Mouse (Mus musculus) kidney, postnatal 0 days (tissue): ENCODE measurements around the gene Nudt16. TPM values are rescaled to one million over a fixed set of nuclear protein-coding genes. Genes with fewer than 3 reads are reported as not detected.
"Not testable (repeated sequence)": the region's sequence is repeated elsewhere in the genome, so short reads cannot be mapped to it uniquely, and the experiment has no call there.

Source experiments
- ATAC-seq: fragments of 200-750 bp; cut with Nextera tagmentation; replicated peaks from 2 replicates; pipeline ENCODE4 v1.8.0; 2017; ENCODE audit warnings: low read depth, moderate number of reproducible peaks, moderate TSS enrichment, moderate library complexity; ENCODE audit not compliant: low FRiP score
- DNase-seq: peaks from one replicate; pipeline ENCODE4 v3.0.0-alpha.2; 2016; ENCODE audit warnings: low spot score
- H3K27ac ChIP-seq: fragments of 300-500 bp; sonication (generic); 2 replicates; pipeline ENCODE4 v1.5.1; 2014; ENCODE audit warnings: mild to moderate bottlenecking
- H3K27me3 ChIP-seq: fragments of 300-500 bp; sonication (generic); 2 replicates; pipeline ENCODE4 v1.6.1; 2014; ENCODE audit warnings: low read length, mixed read lengths; ENCODE audit not compliant: insufficient read depth
- H3K36me3 ChIP-seq: fragments of 300-500 bp; sonication (generic); 2 replicates; pipeline ENCODE4 v1.6.1; 2014; ENCODE audit warnings: low read length, mixed read lengths; ENCODE audit not compliant: insufficient read depth
- H3K4me1 ChIP-seq: fragments of 300-500 bp; sonication (generic); replicated peaks from 2 replicates; pipeline ENCODE4 v1.6.1; 2014; ENCODE audit warnings: antibody characterized with exemption, low read length, mixed read lengths; ENCODE audit not compliant: insufficient read depth
- H3K4me2 ChIP-seq: fragments of 300-500 bp; sonication (generic); 2 replicates; pipeline ENCODE4 v1.6.1; 2014; ENCODE audit warnings: mild to moderate bottlenecking, low read length, moderate library complexity, mixed read lengths
- H3K4me3 ChIP-seq: fragments of 300-500 bp; sonication (generic); replicated peaks from 2 replicates; pipeline ENCODE4 v1.5.1; 2014; ENCODE audit warnings: low read depth, low read length
- H3K9ac ChIP-seq: fragments of 300-500 bp; sonication (generic); 2 replicates; pipeline ENCODE4 v1.6.1; 2014; ENCODE audit warnings: low read depth, low read length
- H3K9me3 ChIP-seq: fragments of 300-500 bp; sonication (generic); replicated peaks from 2 replicates; pipeline ENCODE4 v1.6.1; 2016; ENCODE audit warnings: low read length, inconsistent platforms, mixed read lengths
- CTCF ChIP-seq: IDR thresholded peaks from 2 replicates; pipeline ENCODE4 v1.5.1; 2016; ENCODE audit warnings: antibody characterized with exemption, low read depth, mild to moderate bottlenecking, moderate library complexity
- WGBS: fragments of 180-500 bp; shearing (Covaris S2); extraction: QIAGEN DNeasy Blood & Tissue Kit; methylation state at CpG from one replicate; pipeline ENCODE4 v1.1.7; 2014; 5-methylcytosine and 5-hydroxymethylcytosine counted together
- polyA plus RNA-seq: library from polyadenylated mRNA; unstranded; fragments of >200 nt; fragmentation: Nextera tagmentation; extraction: Ambion mirVana; gene quantifications from 2 replicates; pipeline ENCODE4 v1.2.1, GENCODE M21; 2015

Nudt16 gene
- 14.1 and 14.7 TPM in 2 replicates for polyA plus RNA-seq

DNA sequence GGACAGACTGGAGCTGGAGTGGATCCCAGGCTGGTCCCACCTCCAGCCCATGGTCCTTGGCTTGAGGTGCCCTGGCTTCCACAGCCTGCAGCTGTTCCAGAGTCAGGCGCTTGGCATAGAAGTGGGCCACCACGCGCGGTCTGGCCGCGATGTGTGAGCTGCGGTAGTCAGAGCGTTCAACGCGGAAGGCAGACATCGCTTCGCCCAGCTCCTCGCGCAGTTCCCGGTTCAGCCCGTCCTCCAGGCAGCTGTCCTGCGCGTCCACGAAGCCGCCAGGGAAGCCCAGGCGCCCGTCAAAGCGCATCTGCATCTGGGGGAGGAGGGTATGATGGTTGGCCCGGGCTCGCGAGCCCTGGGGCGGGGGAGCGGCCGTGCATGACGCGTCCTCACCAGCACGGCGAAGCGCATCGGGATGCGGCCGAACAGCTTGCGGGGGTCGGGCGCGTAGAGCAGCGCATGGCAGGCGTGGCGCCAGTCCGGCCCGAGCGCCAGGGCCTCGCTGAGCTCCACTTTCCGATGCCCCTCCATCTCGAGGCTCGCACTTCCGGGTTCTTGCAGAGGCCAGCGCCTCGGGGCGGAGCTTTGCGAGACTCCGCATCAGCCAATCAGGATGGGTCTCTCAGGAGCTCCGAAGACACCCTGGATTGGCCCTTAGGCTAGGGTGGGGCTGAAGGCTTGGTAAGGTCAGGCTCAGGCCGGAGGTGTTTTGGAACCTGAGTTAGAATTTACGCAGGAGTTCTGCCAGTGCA, at the start of gene Nudt16:
TSS of gene Nudt16 (minus strand) at position 572 of the 749 bp plus-strand sequence.
- DNase-seq (peak; percentile 93), ATAC-seq (peak; percentile 97)

DNA sequence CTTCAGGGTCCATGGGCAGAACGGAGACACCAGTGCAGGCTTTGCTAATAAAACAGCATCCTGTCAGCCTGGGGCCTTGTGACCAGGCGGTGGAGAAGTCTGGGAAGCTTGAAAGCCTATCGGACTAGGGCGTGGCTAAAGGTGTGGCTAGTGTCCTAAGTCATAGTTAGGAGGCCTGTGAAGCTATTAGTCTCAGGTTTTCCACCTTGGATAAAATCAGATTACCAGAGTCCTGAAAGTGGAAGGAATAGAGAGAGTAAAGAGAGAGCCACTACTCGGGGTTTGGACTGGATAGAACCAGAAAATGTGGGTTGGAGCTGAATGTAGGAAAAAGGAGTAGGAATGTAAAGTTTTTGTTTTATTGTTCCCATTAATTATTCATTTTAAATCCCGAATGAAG, 13.4 kb upstream of the Nudt16 start, which contains the start of gene 1700080E11Rik:
TSS of gene 1700080E11Rik (minus strand) at position 101 of the 400 bp plus-strand sequence.
- no peak for ATAC-seq

More for the DNA sequence above, at the start of gene Nudt16:
- no peak for TF ChIP-seq CTCF
- Histone ChIP-seq H3K36me3 (no peaks in the 10 kb centered on the region), H3K27me3 (no peaks in the 10 kb centered on the region), H3K4me3 (peak within 1 kb of the TSS; percentile 73), H3K9ac (peak within 1 kb of the TSS; percentile 63), H3K4me1 (no peaks in the 10 kb centered on the region), H3K9me3 (no peaks in the 10 kb centered on the region), H3K4me2 (peak within 1 kb of the TSS; percentile 82), H3K27ac (peak within 1 kb of the TSS; percentile 75)
- under 1% methylated on average over 60 of the region's 60 CpGs for WGBS

DNA sequence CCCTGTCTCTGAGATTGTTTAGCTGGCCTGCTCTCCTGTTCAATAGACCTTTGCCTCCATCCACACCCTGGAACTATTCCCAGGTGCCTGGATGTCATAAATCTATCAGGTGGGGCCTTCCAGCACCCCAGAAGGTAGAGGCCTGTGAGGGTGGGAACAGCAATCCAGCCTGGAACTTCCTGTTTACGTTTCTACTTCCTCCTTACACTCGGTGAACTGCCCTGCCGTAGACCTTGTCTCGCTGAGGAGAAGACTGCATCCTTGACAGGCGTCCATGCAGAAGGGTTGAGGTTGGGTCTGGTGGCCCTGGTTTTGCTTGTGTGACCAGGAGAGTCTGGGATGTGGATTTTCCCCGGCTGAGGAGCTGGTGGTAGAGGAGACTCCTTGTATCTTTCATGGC, 7.6 kb upstream of the Nudt16 start:
- Histone ChIP-seq H3K9me3 (no peaks in the 10 kb centered on the region), H3K27ac (no peak overlapping the region), H3K4me3 (no peak overlapping the region), H3K36me3 (no peaks in the 10 kb centered on the region), H3K27me3 (no peaks in the 10 kb centered on the region), H3K4me1 (no peaks in the 10 kb centered on the region), H3K4me2 (no peak overlapping the region), H3K9ac (no peak overlapping the region)
- no peak for DNase-seq
- ATAC-seq, result no peak
- 54% methylated on average over 6 of the region's 6 CpGs for whole genome bisulfite sequencing
- no peak for TF ChIP-seq CTCF

More for the DNA sequence above, 13.4 kb upstream of the Nudt16 start, which contains the start of gene 1700080E11Rik:
- no peak within 1 kb of the TSS for H3K9ac ChIP-seq
- H3K27me3 ChIP-seq, result no peaks in the 10 kb centered on the region
- H3K36me3 ChIP-seq, result no peaks in the 10 kb centered on the region
- TF ChIP-seq CTCF, result no peak
- H3K4me3 ChIP-seq, result no peak within 1 kb of the TSS
- no peak for DNase-seq
- no peak within 1 kb of the TSS for H3K27ac ChIP-seq
- H3K4me1 ChIP-seq, result no peaks in the 10 kb centered on the region
- H3K4me2 ChIP-seq, result no peak within 1 kb of the TSS
- 80% methylated on average over 6 of the region's 6 CpGs for WGBS
- H3K9me3 ChIP-seq, result no peaks in the 10 kb centered on the region

DNA sequence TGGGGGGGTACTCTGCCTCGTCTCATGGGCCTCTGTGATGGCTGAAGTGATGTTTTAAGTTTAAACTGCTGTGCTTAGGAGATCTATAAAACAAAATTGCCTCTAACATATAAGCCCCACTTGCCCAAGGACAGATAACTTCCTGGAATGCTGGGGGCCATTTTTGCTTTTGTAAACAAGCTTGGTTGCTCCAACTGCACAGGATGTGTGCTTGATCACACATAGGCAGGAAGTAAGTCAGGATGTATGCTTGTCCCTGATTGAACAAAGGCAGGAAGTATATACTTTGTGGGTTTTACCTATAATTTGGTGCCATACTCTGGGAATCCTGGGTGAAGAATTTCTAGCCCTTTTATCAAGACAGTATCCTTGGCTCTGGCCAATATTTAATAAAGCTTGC, 4.8 kb upstream of the Nudt16 start:
- TF ChIP-seq CTCF, result no peak
- Histone ChIP-seq H3K36me3 (no peaks in the 10 kb centered on the region), H3K9ac (no peak overlapping the region), H3K4me2 (no peak overlapping the region), H3K9me3 (no peaks in the 10 kb centered on the region), H3K27ac (no peak overlapping the region), H3K4me3 (no peak overlapping the region), H3K27me3 (no peaks in the 10 kb centered on the region), H3K4me1 (no peaks in the 10 kb centered on the region)
- ATAC-seq (no peak), DNase-seq (peak; percentile 0)
- WGBS, result 39% methylated on average over 1 of the region's 1 CpGs

DNA sequence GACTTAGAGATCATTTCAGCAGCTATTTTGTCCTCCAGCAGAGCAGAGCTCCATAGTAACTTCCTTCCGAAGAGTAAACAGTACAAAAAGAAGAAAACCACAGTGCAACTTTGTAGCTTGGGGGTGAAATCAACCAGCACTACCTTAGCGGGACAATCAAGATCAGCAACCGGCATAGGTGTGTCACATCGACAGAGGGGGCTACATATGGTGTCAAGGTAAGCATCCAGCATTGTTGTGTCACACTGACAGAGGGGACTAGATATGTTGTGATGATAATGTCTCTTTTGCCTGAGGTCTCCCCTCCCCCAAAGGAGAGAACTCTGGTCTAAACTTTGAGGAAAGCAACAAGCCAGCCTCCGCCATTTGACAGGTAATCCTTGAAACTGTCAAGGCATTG, 2.9 kb upstream of the Nudt16 start:
- Histone ChIP-seq H3K9me3 (no peaks in the 10 kb centered on the region), H3K4me1 (no peaks in the 10 kb centered on the region), H3K27me3 (no peaks in the 10 kb centered on the region), H3K36me3 (no peaks in the 10 kb centered on the region), H3K4me2 (no peak overlapping the region), H3K27ac (no peak overlapping the region), H3K9ac (no peak overlapping the region), H3K4me3 (no peak overlapping the region)
- ATAC-seq (no peak), DNase-seq (no peak)
- 84% methylated on average over 5 of the region's 5 CpGs for whole genome bisulfite sequencing
- TF ChIP-seq CTCF, result no peak

DNA sequence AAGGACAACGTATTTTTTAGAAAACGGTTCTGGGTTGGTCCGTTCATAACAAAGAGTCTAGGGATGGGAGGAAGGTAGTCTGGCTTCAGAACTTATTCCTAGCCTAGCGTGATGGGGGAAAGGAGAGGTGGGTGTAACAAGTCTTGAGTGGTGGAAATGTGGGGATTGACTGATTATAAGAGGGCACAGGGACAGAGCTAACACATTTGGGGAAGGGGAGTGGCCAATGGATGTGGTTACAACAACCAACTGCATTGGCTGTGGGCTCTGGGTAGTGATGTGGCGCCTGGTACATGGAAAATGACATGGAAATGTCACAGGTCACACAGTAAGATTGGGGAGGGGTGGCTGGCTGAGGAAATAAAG, 361 bp upstream of the Nudt16 start:
- no peaks in the 10 kb centered on the region for H3K36me3 ChIP-seq
- H3K4me2 ChIP-seq, result peak overlapping the region; percentile 82
- no peaks in the 10 kb centered on the region for H3K27me3 ChIP-seq
- H3K27ac ChIP-seq, result no peak overlapping the region
- no peak for DNase-seq
- 21% methylated on average over 5 of the region's 5 CpGs for WGBS
- peak; percentile 21; the same call in 1 of the 2 replicates for ATAC-seq
- H3K9ac ChIP-seq, result no peak overlapping the region
- no peaks in the 10 kb centered on the region for H3K4me1 ChIP-seq
- no peaks in the 10 kb centered on the region for H3K9me3 ChIP-seq
- peak overlapping the region; percentile 73 for H3K4me3 ChIP-seq
- TF ChIP-seq CTCF, result no peak

DNA sequence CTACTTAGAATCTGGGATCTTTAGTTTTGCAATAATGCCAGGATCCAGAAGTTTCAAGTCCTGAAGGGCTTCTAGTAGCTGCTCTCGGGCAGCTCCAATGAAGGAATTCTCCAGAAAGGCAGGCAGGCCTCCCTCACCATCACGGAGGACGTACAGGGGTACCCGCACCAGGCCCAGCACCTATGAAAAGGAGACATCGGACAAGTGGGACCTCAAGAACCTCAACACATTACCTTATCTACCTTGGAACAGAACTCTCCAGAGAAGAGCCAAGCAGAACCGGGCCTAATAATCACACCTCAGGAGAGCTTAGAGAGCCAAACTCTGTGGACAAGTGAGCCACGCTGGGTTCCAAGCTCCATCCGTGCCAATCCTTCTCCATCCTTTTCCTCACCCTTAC, 1.3 kb downstream of the Nudt16 start:
- ATAC-seq (no peak), DNase-seq (no peak)
- TF ChIP-seq CTCF, result no peak
- Histone ChIP-seq H3K27me3 (no peaks in the 10 kb centered on the region), H3K9ac (no peak overlapping the region), H3K4me1 (no peaks in the 10 kb centered on the region), H3K27ac (no peak overlapping the region), H3K4me2 (no peak overlapping the region), H3K36me3 (no peaks in the 10 kb centered on the region), H3K4me3 (no peak overlapping the region), H3K9me3 (no peaks in the 10 kb centered on the region)
- 94% methylated on average over 8 of the region's 8 CpGs for WGBS

DNA sequence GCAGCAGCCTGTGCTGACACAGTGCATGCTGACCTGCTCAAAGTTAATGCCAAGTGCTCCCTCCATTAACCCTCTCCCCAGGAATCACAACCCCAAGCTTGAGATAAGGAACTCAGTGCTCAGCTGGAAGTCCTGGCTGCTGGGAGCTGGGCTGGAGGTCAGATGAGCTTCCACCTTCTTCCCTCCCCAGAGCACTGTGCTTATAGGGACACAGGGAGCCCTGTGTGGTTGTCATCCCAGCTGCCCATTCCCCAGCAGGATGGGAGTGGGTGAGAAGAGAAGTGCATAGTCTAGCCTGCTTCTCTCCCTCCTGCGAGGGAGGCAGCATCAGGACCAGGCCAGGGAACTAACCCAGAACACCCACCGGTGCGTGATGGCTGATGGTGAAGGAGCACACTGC, 6.4 kb downstream of the Nudt16 start:
- not testable (repeated sequence) for H3K4me1 ChIP-seq, H3K9ac ChIP-seq, H3K27me3 ChIP-seq, DNase-seq, H3K9me3 ChIP-seq, ATAC-seq, H3K36me3 ChIP-seq, H3K27ac ChIP-seq, H3K4me2 ChIP-seq, H3K4me3 ChIP-seq
- WGBS, result 90% methylated on average over 3 of the region's 3 CpGs
